Mouse (Mus musculus) hindbrain, embryonic 14.5 days (tissue): ENCODE measurements at regions not wholly inside any gene's neighbourhood (a gene's known extent, or its start where the extent isn't known, plus 50 kb on each side); places are given as distances from the start of the nearest gene placed in this dataset.

Experiments
- ATAC-seq: fragments of 200-750 bp; cut with Nextera tagmentation; 2 replicates; pipeline ENCODE4 v1.8.0; 2017; ENCODE audit warnings: moderate number of reproducible peaks, mild to moderate bottlenecking, moderate TSS enrichment, moderate library complexity; ENCODE audit not compliant: low FRiP score
- DNase-seq: peaks from one replicate; pipeline ENCODE4 v3.0.0-alpha.2; 2015; ENCODE audit warnings: low spot score
- H3K27ac ChIP-seq: fragments of 300-500 bp; sonication (generic); 2 replicates; pipeline ENCODE4 v1.5.1; 2014; ENCODE audit warnings: mild to moderate bottlenecking, moderate library complexity
- H3K27me3 ChIP-seq: fragments of 300-500 bp; sonication (generic); 2 replicates; pipeline ENCODE4 v1.6.1; 2014; ENCODE audit warnings: mild to moderate bottlenecking, low read length, mixed read lengths; ENCODE audit not compliant: control insufficient read depth, insufficient read depth
- H3K36me3 ChIP-seq: fragments of 300-500 bp; sonication (generic); replicated peaks from 2 replicates; pipeline ENCODE4 v1.6.1; 2014; ENCODE audit not compliant: control insufficient read depth, insufficient read depth
- H3K4me1 ChIP-seq: fragments of 300-500 bp; sonication (generic); replicated peaks from 2 replicates; pipeline ENCODE4 v1.6.1; 2014; ENCODE audit warnings: antibody characterized with exemption, low read length, mixed read lengths; ENCODE audit not compliant: control insufficient read depth, insufficient read depth
- H3K4me2 ChIP-seq: fragments of 300-500 bp; sonication (generic); replicated peaks from 2 replicates; pipeline ENCODE4 v1.6.1; 2014; ENCODE audit warnings: mild to moderate bottlenecking, moderate library complexity
- H3K4me3 ChIP-seq: fragments of 300-500 bp; sonication (generic); replicated peaks from 2 replicates; pipeline ENCODE4 v1.5.1; 2014; ENCODE audit warnings: mild to moderate bottlenecking, low read length
- H3K9ac ChIP-seq: fragments of 300-500 bp; sonication (generic); 2 replicates; pipeline ENCODE4 v1.6.1; 2014
- H3K9me3 ChIP-seq: fragments of 300-500 bp; sonication (generic); 2 replicates; pipeline ENCODE4 v1.6.1; 2016; ENCODE audit warnings: low read length; ENCODE audit not compliant: control insufficient read depth
- WGBS: fragments of 180-500 bp; shearing (Covaris S2); extraction: QIAGEN DNeasy Blood & Tissue Kit; methylation state at CpG from one replicate; pipeline ENCODE4 v1.1.7; 2014; 5-methylcytosine and 5-hydroxymethylcytosine counted together

GRCm38 (mm10) chr14:80232976-80233375 lies 249.1 kb downstream of the Olfm4 start:
- no peak for ATAC-seq
- Histone ChIP-seq H3K4me1 (no peaks in the 10 kb centered on the region), H3K36me3 (no peaks in the 10 kb centered on the region), H3K27ac (no peak overlapping the region), H3K4me3 (no peak overlapping the region), H3K27me3 (no peaks in the 10 kb centered on the region), H3K9ac (no peak overlapping the region), H3K9me3 (no peaks in the 10 kb centered on the region), H3K4me2 (no peak overlapping the region)
- 30% methylated on average over 3 of the region's 3 CpGs for WGBS
- DNase-seq, result no peak

- no peak overlapping the region for H3K9ac ChIP-seq
- H3K27ac ChIP-seq, result no peak overlapping the region
- no peak overlapping the region for H3K4me2 ChIP-seq
- ATAC-seq (no peak), DNase-seq (no peak)
- no peaks in the 10 kb centered on the region for H3K4me1 ChIP-seq
- H3K36me3 ChIP-seq, result no peaks in the 10 kb centered on the region
- no peaks in the 10 kb centered on the region for H3K27me3 ChIP-seq
- no peak overlapping the region for H3K4me3 ChIP-seq
- no peaks in the 10 kb centered on the region for H3K9me3 ChIP-seq
Observed at GRCm38 (mm10) chr14:80237136-80237535, 253.3 kb downstream of the Olfm4 start.

GRCm38 (mm10) chr14:80237552-80237951 lies 253.7 kb downstream of the Olfm4 start:
- no peak overlapping the region for H3K27ac ChIP-seq
- no peaks in the 10 kb centered on the region for H3K27me3 ChIP-seq
- DNase-seq (no peak), ATAC-seq (no peak)
- no peak overlapping the region for H3K4me2 ChIP-seq
- no peak overlapping the region for H3K4me3 ChIP-seq
- 79% methylated on average over 2 of the region's 2 CpGs for WGBS
- H3K9me3 ChIP-seq, result no peaks in the 10 kb centered on the region
- H3K36me3 ChIP-seq, result no peaks in the 10 kb centered on the region
- H3K4me1 ChIP-seq, result no peaks in the 10 kb centered on the region
- no peak overlapping the region for H3K9ac ChIP-seq

- Histone ChIP-seq H3K27ac (no peak overlapping the region), H3K27me3 (no peaks in the 10 kb centered on the region), H3K9ac (no peak overlapping the region), H3K36me3 (no peaks in the 10 kb centered on the region), H3K4me3 (no peak overlapping the region), H3K9me3 (no peaks in the 10 kb centered on the region), H3K4me2 (no peak overlapping the region), H3K4me1 (no peaks in the 10 kb centered on the region)
- ATAC-seq, result no peak
- DNase-seq, result no peak
- WGBS, result 87% methylated on average over 4 of the region's 4 CpGs
Observed at GRCm38 (mm10) chr14:80244640-80245302, 260.9 kb downstream of the Olfm4 start.

- Histone ChIP-seq H3K4me3 (no peak overlapping the region), H3K9me3 (no peaks in the 10 kb centered on the region), H3K27ac (no peak overlapping the region), H3K4me1 (no peaks in the 10 kb centered on the region), H3K36me3 (no peaks in the 10 kb centered on the region), H3K4me2 (no peak overlapping the region), H3K27me3 (no peaks in the 10 kb centered on the region), H3K9ac (no peak overlapping the region)
- DNase-seq, result peak; percentile 61
- WGBS, result 83% methylated on average over 2 of the region's 2 CpGs
- ATAC-seq, result peak; percentile 60; the same call in 1 of the 2 replicates
Observed at GRCm38 (mm10) chr14:80247575-80247974, 263.7 kb downstream of the Olfm4 start.

GRCm38 (mm10) chr14:80249882-80250281 lies 266.0 kb downstream of the Olfm4 start:
- WGBS, result 98% methylated on average over 1 of the region's 1 CpGs
- Histone ChIP-seq H3K9ac (no peak overlapping the region), H3K36me3 (no peaks in the 10 kb centered on the region), H3K9me3 (no peaks in the 10 kb centered on the region), H3K4me2 (no peak overlapping the region), H3K4me1 (no peaks in the 10 kb centered on the region), H3K4me3 (no peak overlapping the region), H3K27ac (no peak overlapping the region), H3K27me3 (no peaks in the 10 kb centered on the region)
- ATAC-seq (no peak), DNase-seq (no peak)

- ATAC-seq, result no peak
Observed at GRCm38 (mm10) chr14:80257086-80257485, 273.2 kb downstream of the Olfm4 start.

GRCm38 (mm10) chr14:80263173-80263572 lies 279.3 kb downstream of the Olfm4 start:
- no peaks in the 10 kb centered on the region for H3K36me3 ChIP-seq
- H3K27me3 ChIP-seq, result no peaks in the 10 kb centered on the region
- no peak overlapping the region for H3K4me3 ChIP-seq
- no peak overlapping the region for H3K4me2 ChIP-seq
- no peak overlapping the region for H3K9ac ChIP-seq
- H3K27ac ChIP-seq, result no peak overlapping the region
- DNase-seq (no peak), ATAC-seq (no peak)
- no peaks in the 10 kb centered on the region for H3K9me3 ChIP-seq
- H3K4me1 ChIP-seq, result no peaks in the 10 kb centered on the region
- 53% methylated on average over 8 of the region's 8 CpGs for WGBS

More at GRCm38 (mm10) chr14:80257086-80257485, 273.2 kb downstream of the Olfm4 start:
- Histone ChIP-seq H3K4me3 (no peak overlapping the region), H3K36me3 (no peaks in the 10 kb centered on the region), H3K27ac (no peak overlapping the region), H3K9me3 (no peaks in the 10 kb centered on the region), H3K27me3 (no peaks in the 10 kb centered on the region), H3K4me1 (no peaks in the 10 kb centered on the region), H3K9ac (no peak overlapping the region), H3K4me2 (no peak overlapping the region)
- no peak for DNase-seq
- 52% methylated on average over 3 of the region's 3 CpGs for WGBS

GRCm38 (mm10) chr14:80265081-80265480 lies 281.2 kb downstream of the Olfm4 start:
- ATAC-seq (no peak), DNase-seq (no peak)
- no peak overlapping the region for H3K9ac ChIP-seq
- no peak overlapping the region for H3K4me3 ChIP-seq
- no peaks in the 10 kb centered on the region for H3K36me3 ChIP-seq
- H3K27me3 ChIP-seq, result no peaks in the 10 kb centered on the region
- H3K27ac ChIP-seq, result no peak overlapping the region
- peaks cover 1% of the 10 kb centered on the region; the same call in 1 of the 2 replicates for H3K4me1 ChIP-seq
- no peaks in the 10 kb centered on the region for H3K9me3 ChIP-seq
- WGBS, result 85% methylated on average over 7 of the region's 7 CpGs
- no peak overlapping the region for H3K4me2 ChIP-seq
